Mouse (Mus musculus) adrenal gland, adult (tissue): Measurements from ENCODE around the gene Olfr323.

Source experiments
- DNase-seq, 2 experiments: peaks; one replicate each; pipeline ENCODE4 v3.0.0; 2022 to 2023; ENCODE audit warnings: low spot score in 1 of 2; ENCODE audit not compliant: inconsistent age in 2 of 2

Olfr323 gene

GRCm38 (mm10) chr11:58604688-58605087 lies 25.6 kb downstream of the Olfr323 start:
- DNase-seq: no peak

DNA sequence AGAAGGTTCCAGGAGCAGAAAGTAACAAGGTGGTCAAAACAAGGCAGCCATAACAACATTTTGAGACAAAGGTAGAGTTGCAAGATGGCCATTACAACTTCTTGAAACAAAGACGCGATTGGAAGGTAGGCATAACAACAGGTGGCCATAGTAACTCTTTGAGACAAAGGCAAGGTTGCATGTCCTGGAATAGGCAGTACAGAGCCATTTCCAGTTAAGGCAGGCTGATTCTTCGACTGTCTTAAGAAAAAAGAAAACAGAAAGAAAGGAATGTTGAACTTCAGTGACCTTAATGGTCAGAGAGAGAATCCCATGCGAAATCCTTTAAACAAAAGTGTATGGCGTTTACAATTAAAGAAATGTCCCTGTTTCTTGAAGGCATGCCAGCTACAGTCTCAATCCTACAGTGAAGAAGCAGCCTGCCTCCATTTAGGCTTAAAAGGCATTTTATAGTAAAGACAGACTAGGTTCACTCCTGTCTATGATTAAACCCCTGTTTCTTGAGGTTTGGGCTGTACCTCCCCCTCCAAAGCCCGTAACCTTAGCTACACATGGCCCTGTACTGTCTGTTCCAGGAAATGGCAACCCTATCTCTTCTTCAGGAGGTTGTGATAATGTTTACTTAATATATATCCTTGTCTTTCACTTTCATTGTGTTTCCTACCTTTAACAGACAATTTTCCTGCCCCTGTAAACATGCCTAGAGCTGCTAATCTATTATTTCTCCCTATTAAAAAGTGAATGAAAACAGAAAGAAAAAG lies 27.3 kb downstream of the Olfr323 start:
- DNase-seq: no peak

DNA sequence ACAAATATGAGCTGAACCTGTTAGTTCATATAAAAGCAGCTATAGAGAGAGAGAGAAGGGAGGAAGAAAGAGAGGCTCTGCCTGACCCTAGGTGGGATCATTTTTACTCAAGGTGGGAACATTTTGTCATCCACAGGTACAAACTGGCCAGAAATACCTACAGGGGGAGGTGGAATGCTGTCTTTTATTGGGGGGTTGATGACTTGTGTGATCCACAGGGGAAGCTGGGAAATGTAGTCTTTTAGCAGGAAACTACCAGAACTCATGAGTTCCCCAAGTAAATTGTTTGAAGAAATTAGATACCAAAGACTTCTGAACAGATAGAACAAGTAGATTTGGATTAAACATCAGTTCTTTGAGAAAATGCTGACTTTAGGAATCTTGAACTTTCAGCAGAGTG lies 28.2 kb downstream of the Olfr323 start:
- DNase-seq: no peak

GRCm38 (mm10) chr11:58597837-58598236 lies 32.5 kb downstream of the Olfr323 start:
- DNase-seq: no peak

DNA sequence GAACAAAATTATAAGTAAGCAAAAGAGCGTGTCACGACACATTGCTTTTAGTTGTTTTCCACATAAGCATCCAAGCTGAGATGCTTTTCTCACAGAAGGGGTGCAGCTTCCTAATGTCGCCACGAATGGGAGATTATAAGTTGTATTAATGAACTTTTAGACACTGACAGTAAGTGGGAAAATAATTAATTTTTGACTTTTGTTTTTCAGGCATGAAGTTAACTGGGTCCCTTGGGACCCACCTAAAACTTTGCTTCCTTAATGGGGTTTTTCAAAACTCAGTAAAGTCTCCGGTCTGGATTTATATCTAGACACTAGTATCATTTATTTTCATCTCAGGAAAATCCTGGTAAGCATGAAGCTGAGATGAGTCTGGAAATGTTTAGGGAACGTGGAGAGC lies 35.5 kb downstream of the Olfr323 start, which contains the start of gene Olfr324:
Gene Olfr324, plus strand, starts transcription at position 301 of the 400 bp plus-strand sequence.
- DNase-seq: no peak

DNA sequence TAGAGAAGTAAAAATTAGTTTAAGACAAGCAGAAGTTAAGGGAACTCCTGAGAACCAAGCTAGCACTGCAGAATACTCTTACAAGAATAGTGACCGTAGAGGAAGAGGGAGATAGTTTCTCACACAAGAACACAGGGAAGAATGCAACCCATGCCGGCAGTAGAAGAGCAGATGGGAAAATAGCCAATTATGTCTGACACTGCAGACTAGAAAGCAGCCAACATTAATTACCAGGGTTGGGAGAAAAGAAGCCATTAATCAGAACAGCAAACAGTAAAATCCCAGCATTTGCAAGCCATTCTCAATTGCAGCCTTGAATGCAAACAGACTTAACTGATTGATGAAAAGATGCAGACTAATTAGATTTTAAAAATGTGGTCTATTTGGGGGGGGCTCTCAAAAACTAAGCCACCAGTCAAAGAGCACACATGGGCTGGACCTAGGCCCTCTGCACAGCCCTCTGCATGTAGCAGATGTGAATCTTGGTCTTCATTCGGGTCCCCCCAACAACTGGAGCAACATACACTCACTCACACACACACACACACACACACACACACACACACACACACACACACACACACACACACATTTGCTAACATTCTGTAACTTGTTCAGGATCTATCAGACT lies 41.6 kb downstream of the Olfr323 start:
- DNase-seq: no peak

- DNase-seq: peak; percentile 37 to 82
Observed at GRCm38 (mm10) chr11:58587898-58588348, 42.4 kb downstream of the Olfr323 start.

DNA sequence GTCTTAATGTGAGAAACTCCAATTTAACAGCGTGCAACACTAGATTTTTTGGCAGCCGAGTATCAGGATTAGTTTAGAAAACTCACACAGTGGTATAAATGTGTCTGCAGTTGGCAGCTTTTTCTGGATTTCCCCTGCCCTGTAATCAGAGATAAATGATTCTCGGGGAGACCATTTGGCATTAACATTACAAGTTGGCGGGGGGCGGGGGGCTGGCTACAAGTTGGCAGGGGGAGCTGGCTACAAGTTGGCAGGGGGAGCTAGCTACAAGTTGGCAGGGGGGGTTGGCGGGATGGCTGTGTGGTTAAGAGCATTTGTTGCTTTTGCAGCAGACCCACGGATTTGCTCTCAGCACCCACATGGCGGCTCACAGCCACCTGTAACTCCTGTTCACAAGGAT lies 51.7 kb downstream of the Olfr323 start:
- no peak for DNase-seq

GRCm38 (mm10) chr11:58577430-58577829 lies 52.9 kb downstream of the Olfr323 start, which contains the start of gene Olfr325:
TSS of gene Olfr325 (plus strand) at chr11:58577730.
- no peak for DNase-seq
